Mouse (Mus musculus): ENCODE measurements at regions not wholly inside any gene's neighbourhood (a gene's known extent, or its start where the extent isn't known, plus 50 kb on each side); places are given as distances from the start of the nearest gene placed in this dataset.

DNA sequence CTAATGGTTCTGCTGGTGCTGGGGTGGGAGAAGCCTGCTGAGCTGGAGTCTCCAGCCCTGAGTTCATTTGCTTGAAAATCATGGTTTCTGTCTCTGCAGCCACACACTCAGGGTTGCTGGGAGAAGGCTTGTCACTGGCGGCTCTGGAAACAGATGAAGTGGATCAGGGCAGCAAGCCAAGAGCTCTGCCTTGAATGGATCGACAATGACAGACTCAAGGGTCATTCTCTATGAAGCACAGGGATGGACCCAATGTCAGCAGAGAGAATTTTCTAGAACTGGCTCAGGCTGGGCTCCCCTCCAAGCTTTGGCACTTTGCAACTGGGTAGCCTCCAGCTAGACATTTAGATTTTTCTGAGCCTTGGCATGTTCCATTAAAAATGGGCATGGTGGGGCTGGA is 184.7 kb upstream of the Mocs1 start:
- no peak for DNase-seq (ENCODE audit: low read depth, low spot score)
- no peaks in the 10 kb centered on the region for H3K27me3 ChIP-seq (ENCODE audit: control insufficient read depth, insufficient read depth, low read length, poor library complexity, severe bottlenecking)
- H3K36me3 ChIP-seq (ENCODE audit: control insufficient read depth, insufficient read depth, low read length, poor library complexity, severe bottlenecking) = no peaks in the 10 kb centered on the region

DNA sequence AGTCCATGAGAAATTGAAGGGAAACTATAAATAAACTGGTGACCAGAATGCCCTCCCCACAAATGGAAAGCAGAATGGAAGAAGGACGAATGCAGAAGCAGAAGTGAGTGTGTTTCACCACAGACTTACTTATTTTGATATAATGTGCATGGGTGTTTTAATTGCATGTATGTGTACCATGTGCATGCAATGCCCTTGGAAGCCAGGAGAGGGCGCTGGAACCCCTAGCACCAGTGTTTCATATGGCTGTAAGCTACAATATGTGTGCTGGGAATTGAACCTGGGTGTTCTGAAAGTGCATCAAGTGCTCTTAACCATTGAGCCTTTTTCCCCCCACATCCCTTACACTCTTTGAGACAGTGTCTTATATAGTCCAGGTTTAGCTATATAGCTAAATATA is 183.1 kb upstream of the Mocs1 start:
- no peak for DNase-seq (ENCODE audit: low read depth, low spot score)
- H3K36me3 ChIP-seq (ENCODE audit: control insufficient read depth, insufficient read depth, low read length, poor library complexity, severe bottlenecking) = no peaks in the 10 kb centered on the region
- H3K27me3 ChIP-seq (ENCODE audit: control insufficient read depth, insufficient read depth, low read length, poor library complexity, severe bottlenecking) = no peaks in the 10 kb centered on the region

DNA sequence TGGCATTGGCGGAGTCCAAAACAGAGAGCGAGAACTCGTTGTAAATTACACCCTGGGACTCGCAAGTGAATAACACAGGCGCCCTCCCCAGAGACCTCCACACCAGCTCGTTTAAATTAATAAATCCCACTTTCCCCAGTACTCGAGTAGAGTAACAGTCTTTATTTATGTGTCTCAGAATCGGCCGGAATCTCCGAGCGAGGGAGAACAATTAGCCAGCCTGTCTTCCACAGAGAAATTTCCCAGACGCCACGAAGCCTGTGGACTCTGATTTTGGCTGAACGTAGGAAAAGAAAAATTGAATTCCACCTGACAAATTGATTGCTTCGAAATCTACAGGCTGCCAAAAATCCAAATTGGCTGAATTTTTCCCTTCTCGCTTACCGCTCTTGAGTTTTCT is 180.9 kb upstream of the Mocs1 start:
- H3K36me3 ChIP-seq (ENCODE audit: control insufficient read depth, insufficient read depth, low read length, poor library complexity, severe bottlenecking) = no peaks in the 10 kb centered on the region
- no peak for DNase-seq (ENCODE audit: low read depth, low spot score)
- H3K27me3 ChIP-seq (ENCODE audit: control insufficient read depth, insufficient read depth, low read length, poor library complexity, severe bottlenecking) = no peaks in the 10 kb centered on the region

DNA sequence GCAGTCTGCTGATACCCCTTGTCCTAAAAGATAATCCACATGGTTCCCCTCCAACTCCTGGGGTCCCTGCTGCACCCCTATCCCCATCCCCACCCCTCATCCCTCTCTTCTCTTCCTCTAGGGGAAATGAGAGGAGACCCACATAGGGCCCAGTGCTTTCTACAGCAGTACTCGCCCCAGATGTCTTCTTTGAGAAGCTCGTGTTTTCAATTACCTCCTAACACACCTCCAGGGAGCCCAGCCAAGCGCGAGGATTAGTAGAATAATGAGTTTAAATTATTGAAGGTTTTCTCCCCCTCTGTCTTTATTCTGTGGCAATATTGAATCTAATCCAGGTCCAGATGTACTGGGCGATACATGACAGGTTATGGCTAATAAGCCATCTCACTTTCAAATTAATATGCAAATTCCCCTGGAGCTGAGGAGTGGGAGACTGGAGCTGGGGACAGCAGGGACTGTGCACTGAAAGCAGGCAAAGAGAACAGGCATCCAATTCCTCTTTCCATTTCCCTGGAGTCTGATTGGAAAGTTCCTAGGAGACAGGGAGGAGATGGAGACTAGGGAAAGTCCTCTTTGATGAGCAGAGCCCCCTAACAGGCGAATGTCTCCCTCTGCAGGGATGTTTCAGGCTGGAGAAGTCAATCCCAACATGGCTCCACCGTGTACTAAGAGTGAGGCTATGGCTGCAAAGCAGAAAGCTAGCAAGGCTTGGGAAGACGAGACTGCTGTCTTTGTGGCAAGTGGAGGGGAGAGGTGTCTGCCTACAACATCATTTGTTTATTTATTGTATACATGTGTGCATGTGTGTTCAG is 177.2 kb upstream of the Mocs1 start:
- H3K36me3 ChIP-seq (ENCODE audit: control insufficient read depth, insufficient read depth, low read length, poor library complexity, severe bottlenecking) = no peaks in the 10 kb centered on the region

DNA sequence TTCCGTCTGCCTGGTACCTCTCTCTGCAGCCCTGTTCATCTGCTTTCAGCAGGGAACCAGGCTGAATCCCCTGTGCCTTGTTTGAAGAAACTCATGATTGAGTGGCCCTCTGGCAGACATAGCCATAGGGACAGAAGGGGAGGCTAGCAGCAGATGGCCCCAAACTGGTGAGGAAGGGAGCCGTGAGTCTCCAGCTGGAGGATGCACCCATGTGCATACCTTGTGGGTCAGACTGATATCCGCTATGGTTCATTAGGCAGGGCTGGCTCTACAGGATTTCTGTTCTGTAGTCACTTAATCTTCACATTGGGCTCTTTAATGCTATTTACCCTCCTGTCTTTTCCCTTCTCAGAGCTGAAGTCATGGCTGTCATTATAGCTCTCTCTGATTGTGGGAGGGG is 175.9 kb upstream of the Mocs1 start:
- DNase-seq (ENCODE audit: low read depth, low spot score) = no peak

More for the DNA sequence above, 177.2 kb upstream of the Mocs1 start:
- H3K27me3 ChIP-seq (ENCODE audit: control insufficient read depth, insufficient read depth, low read length, poor library complexity, severe bottlenecking) = no peaks in the 10 kb centered on the region
- DNase-seq (ENCODE audit: low read depth, low spot score) = no peak

DNA sequence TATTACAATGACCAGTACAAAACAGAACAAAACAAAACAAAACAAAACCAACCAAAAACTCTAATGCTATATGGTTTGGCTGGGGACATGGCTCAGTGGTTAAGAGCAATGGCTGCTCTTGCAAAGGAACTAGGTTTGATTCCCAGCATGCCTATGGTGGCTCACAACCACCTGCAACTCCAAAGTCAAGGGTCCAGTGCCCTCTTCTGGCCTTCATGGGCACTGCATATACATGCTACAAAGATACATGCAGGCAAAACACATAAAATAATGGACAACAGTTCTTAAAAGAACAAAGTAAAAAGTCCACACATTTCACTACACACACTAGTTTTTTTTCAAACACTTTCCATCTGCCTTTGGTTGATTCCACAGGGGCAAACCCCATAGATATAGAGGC is 169.7 kb upstream of the Mocs1 start:
- DNase-seq (ENCODE audit: low read depth, low spot score) = no peak
- H3K27me3 ChIP-seq (ENCODE audit: control insufficient read depth, insufficient read depth, low read length, poor library complexity, severe bottlenecking) = no peaks in the 10 kb centered on the region
- H3K36me3 ChIP-seq (ENCODE audit: control insufficient read depth, insufficient read depth, low read length, poor library complexity, severe bottlenecking) = no peaks in the 10 kb centered on the region

More for the DNA sequence above, 175.9 kb upstream of the Mocs1 start:
- Histone ChIP-seq H3K36me3 (ENCODE audit: control insufficient read depth, insufficient read depth, low read length, poor library complexity, severe bottlenecking) (no peaks in the 10 kb centered on the region), H3K27me3 (ENCODE audit: control insufficient read depth, insufficient read depth, low read length, poor library complexity, severe bottlenecking) (no peaks in the 10 kb centered on the region)

DNA sequence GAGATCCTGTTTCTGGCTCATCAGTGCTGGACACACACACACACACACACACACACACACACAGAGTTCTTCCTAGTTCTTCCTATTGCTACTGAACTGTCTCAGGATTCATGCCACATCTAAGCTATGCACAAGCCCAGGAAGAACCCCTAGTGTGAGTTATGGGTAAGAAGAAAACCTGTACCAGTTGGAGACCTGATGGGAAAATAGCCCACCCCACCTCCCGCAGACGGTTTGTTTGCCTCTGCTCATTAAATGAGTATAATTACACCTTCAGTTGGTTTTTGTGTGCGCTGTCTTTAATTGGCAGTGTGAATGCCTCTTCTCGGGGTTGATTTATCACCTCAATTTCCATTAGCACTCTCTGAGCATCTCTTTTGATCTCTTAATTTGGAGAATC is 165.8 kb upstream of the Mocs1 start:
- Histone ChIP-seq H3K27me3 (ENCODE audit: control insufficient read depth, insufficient read depth, low read length, poor library complexity, severe bottlenecking) (no peaks in the 10 kb centered on the region), H3K36me3 (ENCODE audit: control insufficient read depth, insufficient read depth, low read length, poor library complexity, severe bottlenecking) (no peaks in the 10 kb centered on the region)
- no peak for DNase-seq (ENCODE audit: low read depth, low spot score)

DNA sequence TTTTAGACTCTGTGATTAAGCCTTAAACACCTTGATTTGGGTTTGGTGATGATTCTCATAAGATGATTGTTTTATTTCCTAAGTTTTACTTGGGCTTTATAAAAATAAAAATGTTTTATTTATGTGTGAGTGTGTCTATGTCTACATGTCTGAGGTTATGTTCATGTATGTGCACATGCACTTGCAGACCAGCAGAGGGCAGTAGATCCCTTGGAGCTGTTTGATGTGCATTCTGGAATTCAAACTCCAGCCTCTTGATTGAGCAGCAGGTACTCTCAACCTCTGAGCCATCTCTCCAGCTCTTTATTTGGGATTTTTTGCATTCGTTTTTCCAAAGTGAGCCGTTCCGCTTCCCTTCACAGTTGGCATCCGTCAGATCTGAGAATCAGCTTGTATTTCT is 161.8 kb upstream of the Mocs1 start:
- Histone ChIP-seq H3K36me3 (ENCODE audit: control insufficient read depth, insufficient read depth, low read length, poor library complexity, severe bottlenecking) (no peaks in the 10 kb centered on the region), H3K27me3 (ENCODE audit: control insufficient read depth, insufficient read depth, low read length, poor library complexity, severe bottlenecking) (no peaks in the 10 kb centered on the region)
- peak; percentile 11 for DNase-seq (ENCODE audit: low read depth, low spot score)

DNA sequence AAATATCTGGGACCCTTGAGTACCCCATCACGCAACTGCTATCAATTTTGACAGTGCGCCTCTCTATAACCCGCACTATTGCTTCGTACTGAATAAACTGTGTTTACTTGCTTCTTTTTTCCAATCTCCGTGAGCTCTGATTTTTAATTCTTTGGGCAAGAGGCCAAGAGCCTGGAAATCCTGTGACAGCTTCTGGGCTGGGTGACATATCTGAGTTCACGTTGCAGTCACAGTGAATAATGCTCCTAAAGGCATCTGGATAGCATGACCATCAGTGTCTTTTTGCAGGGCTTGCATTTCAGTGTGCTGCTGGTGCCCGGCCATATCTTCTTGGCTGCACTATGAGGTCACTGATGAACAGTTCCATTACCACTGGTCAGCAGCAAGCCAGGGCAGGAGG is 158.2 kb upstream of the Mocs1 start:
- DNase-seq (ENCODE audit: low read depth, low spot score) = no peak
- no peaks in the 10 kb centered on the region for H3K36me3 ChIP-seq (ENCODE audit: control insufficient read depth, insufficient read depth, low read length, poor library complexity, severe bottlenecking)
- no peaks in the 10 kb centered on the region for H3K27me3 ChIP-seq (ENCODE audit: control insufficient read depth, insufficient read depth, low read length, poor library complexity, severe bottlenecking)

DNA sequence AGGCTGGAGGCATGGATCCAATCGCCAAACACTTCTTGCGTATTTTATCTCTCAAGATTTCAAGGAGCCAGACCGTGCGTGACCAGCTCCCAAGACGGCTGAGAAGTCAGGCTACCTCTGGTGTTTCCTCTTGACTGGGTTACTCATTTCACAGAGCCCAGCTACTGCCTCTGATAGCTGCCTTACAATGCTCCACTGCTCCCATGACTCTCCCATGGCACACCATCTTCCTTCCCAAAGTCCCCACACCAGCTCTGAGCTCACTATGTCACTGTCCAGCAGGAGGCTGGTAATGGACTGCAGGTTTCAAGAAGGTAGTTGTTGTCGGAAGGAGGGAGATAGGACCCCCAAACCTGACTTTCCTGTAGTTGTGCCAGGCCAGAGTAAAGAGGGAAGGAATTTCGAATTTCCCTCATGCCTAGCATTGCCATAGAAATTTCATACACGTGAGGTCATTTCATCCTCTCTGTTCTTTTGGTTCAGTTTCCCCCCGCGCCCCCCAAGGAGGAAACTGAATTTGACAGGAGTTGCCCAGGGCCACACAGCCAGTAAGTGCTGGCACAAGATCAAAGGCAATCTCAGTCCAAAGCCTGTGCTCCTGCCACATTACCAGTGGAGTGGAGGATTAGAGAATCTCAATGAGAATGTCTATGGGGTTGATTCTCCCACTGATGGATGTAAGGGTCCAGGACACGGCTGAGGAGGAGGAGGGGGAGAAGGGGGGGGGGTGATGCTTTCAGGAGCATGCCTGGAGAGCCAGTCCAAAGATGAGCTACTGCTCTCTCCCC is 155.3 kb upstream of the Mocs1 start:
- no peak for DNase-seq (ENCODE audit: low read depth, low spot score)
- Histone ChIP-seq H3K36me3 (ENCODE audit: control insufficient read depth, insufficient read depth, low read length, poor library complexity, severe bottlenecking) (no peaks in the 10 kb centered on the region), H3K27me3 (ENCODE audit: control insufficient read depth, insufficient read depth, low read length, poor library complexity, severe bottlenecking) (no peaks in the 10 kb centered on the region)

DNA sequence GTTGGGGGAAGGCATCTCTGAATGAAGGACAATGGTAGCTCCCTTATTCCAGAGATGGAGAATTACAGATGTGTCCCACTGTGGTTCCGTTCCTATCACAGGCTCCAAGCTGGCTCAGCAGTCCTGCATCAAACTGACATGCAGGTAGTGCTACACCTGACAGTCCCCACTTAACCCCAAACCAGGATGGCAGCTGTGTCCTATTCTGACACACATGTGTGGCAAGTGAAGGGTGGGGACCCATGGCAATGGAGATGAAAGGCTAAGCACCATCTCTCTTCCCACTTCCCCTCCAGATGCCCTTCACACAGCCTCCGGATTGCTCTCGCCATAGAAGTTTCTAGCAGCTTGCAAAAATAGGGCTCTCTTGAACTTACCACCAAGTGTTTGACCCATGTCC is 153.2 kb upstream of the Mocs1 start:
- Histone ChIP-seq H3K27me3 (ENCODE audit: control insufficient read depth, insufficient read depth, low read length, poor library complexity, severe bottlenecking) (no peaks in the 10 kb centered on the region), H3K36me3 (ENCODE audit: control insufficient read depth, insufficient read depth, low read length, poor library complexity, severe bottlenecking) (no peaks in the 10 kb centered on the region)
- no peak for DNase-seq (ENCODE audit: low read depth, low spot score)

DNA sequence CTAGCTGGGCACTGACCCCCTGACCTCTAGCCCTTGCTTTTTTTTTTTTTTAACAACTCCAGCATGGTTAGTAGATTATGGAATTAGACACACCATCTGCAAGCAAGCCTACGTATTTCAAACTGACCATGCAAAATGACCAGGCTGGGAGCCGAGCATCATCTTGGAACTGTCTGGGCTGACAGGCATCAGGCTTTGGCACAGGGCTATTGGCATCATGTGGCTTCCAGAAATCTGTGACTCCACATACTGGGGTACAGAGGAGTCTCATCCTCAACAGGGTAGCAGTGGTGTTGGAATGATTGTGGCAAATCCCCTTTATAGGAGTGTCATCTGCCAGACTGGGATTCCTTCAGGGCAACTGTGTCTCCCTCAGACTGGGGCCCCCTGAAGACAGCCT is 152.7 kb upstream of the Mocs1 start:
- Histone ChIP-seq H3K36me3 (ENCODE audit: control insufficient read depth, insufficient read depth, low read length, poor library complexity, severe bottlenecking) (no peaks in the 10 kb centered on the region), H3K27me3 (ENCODE audit: control insufficient read depth, insufficient read depth, low read length, poor library complexity, severe bottlenecking) (no peaks in the 10 kb centered on the region)
- DNase-seq (ENCODE audit: low read depth, low spot score) = no peak

DNA sequence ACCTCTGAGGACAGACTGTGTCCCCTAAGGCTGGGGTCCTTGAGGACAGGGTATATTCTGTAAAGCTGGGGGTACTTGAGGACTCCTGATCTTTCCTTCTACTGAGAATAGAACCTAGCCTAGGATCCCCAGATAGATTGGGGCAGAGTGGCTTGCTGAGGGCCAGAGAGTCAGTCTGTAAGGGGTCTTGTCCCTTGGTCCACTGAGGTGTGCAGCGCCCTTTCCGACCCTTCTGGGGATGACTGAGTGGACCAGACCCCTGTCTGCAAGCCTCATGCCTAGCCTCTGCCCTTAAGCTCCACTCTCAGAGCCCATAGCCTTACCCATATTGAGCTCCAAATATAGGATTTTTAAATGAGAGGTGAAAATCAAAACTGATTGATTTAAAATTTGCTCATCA is 152.2 kb upstream of the Mocs1 start:
- no peaks in the 10 kb centered on the region for H3K36me3 ChIP-seq (ENCODE audit: control insufficient read depth, insufficient read depth, low read length, poor library complexity, severe bottlenecking)

DNA sequence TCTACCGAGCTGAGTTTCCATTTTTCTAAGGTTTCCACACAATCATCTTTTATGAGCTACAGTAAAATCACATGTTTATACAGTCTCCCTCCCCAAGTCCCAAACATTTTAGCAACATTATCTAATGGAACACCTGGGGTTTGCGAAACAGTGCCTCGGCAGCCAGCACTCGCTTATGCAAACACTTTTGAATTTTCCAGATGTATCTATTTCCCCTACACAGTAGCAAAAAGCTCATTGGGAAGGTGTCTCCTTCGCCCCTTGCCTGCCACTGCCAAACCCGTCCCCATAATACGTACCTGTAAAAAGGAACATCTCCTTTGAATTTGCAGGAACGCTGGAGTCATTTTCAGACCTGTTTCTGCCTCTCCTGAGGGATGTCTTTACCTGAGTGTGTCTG is 149.6 kb upstream of the Mocs1 start:
- no peaks in the 10 kb centered on the region for H3K36me3 ChIP-seq (ENCODE audit: control insufficient read depth, insufficient read depth, low read length, poor library complexity, severe bottlenecking)
- no peak for DNase-seq (ENCODE audit: low read depth, low spot score)
- H3K27me3 ChIP-seq (ENCODE audit: control insufficient read depth, insufficient read depth, low read length, poor library complexity, severe bottlenecking) = no peaks in the 10 kb centered on the region

More for the DNA sequence above, 152.2 kb upstream of the Mocs1 start:
- H3K27me3 ChIP-seq (ENCODE audit: control insufficient read depth, insufficient read depth, low read length, poor library complexity, severe bottlenecking) = no peaks in the 10 kb centered on the region
- DNase-seq (ENCODE audit: low read depth, low spot score) = no peak

DNA sequence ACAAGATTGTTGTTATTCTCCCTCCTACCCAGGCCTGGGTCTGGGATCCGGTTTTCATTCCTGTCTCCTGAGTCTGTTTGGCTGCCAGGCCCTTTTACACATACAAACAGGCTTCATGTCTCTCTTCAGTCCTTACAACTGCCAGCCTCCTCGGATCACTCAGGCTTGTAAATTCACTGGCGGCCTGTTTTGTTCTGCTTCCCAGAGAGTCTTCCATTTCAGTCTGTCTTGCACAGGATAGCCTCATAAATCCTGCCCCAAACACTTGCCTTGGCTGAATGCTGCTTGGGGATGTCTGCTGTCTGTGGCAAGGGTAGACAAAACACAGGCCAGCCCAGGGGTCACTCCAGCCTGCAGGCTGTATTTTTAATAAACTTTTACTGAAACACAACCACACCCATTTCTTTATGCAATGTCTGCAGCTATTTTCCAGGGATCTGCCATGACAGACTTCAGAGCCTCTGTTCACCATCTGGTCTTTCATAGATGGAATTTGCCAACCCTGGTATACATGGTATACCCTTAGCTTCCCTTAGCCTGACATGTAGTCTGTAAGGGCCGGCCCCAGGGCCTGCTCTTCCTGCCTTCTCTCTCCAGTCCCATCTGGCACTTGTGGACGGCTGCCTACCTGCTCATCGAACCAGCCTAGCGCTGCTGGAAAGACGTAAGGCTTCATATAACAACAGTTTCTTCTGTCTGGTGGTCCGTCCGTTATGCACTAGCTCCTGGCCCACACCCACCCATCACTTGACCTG is 149.0 kb upstream of the Mocs1 start:
- DNase-seq (ENCODE audit: low read depth, low spot score) = no peak
- H3K27me3 ChIP-seq (ENCODE audit: control insufficient read depth, insufficient read depth, low read length, poor library complexity, severe bottlenecking) = no peaks in the 10 kb centered on the region
- no peaks in the 10 kb centered on the region for H3K36me3 ChIP-seq (ENCODE audit: control insufficient read depth, insufficient read depth, low read length, poor library complexity, severe bottlenecking)

All from splenic B cell, adult 2 months (primary cell).